Mouse (Mus musculus) MEL (cell line): ENCODE measurements around the gene Yes1. TPM values are rescaled to one million over a fixed set of nuclear protein-coding genes. Genes with fewer than 3 reads are reported as not detected.

Source experiments
- DNase-seq: peaks from one replicate; pipeline ENCODE4 v3.0.0; 2011; ENCODE audit warnings: low read depth, low spot score
- H3K27ac ChIP-seq: 2 replicates; pipeline ENCODE4 v1.5.1; 2012; ENCODE audit warnings: low read depth, mild to moderate bottlenecking, control low read depth, low read length, moderate library complexity; ENCODE audit not compliant: control insufficient read depth
- H3K27me3 ChIP-seq, 2 experiments: fragments of 150-350 bp in 1 of 2; sonication (generic) in 1 of 2; 2 replicates each; pipeline ENCODE4 v1.6.1; 2012; ENCODE audit warnings: low read length in 2 of 2, mild to moderate bottlenecking in 2 of 2, improper control_type of control experiment in 1 of 2, moderate library complexity in 1 of 2; ENCODE audit not compliant: insufficient read depth in 2 of 2, control insufficient read depth in 1 of 2
- H3K36me3 ChIP-seq, 2 experiments: 2 replicates each; pipeline ENCODE4 v1.6.1; 2012 to 2014; ENCODE audit warnings: low read length in 2 of 2, improper control_type of control experiment in 1 of 2, inconsistent platforms in 1 of 2, mild to moderate bottlenecking in 1 of 2; ENCODE audit not compliant: insufficient read depth in 2 of 2, control insufficient read depth in 1 of 2
- H3K4me1 ChIP-seq, 2 experiments: fragments of 150-350 bp in 1 of 2; sonication (generic) in 1 of 2; 2 replicates each; pipeline ENCODE4 v1.6.1; 2012; ENCODE audit warnings: low read length in 2 of 2, improper control_type of control experiment in 1 of 2, mild to moderate bottlenecking in 1 of 2; ENCODE audit not compliant: insufficient read depth in 2 of 2, control insufficient read depth in 1 of 2
- H3K4me3 ChIP-seq, 2 experiments: fragments of 150-350 bp in 1 of 2; sonication (generic) in 1 of 2; 2 replicates each; pipeline ENCODE4 v1.5.1; 2012; ENCODE audit warnings: low read depth in 2 of 2, low read length in 2 of 2, mild to moderate bottlenecking in 2 of 2, moderate library complexity in 2 of 2, control low read depth in 1 of 2, improper control_type of control experiment in 1 of 2; ENCODE audit not compliant: control insufficient read depth in 1 of 2, insufficient read depth in 1 of 2
- H3K79me2 ChIP-seq: 2 replicates; pipeline ENCODE4 v1.6.1; 2012; ENCODE audit warnings: mild to moderate bottlenecking, low read length, moderate library complexity; ENCODE audit not compliant: control insufficient read depth, poor library complexity, insufficient read depth
- H3K9ac ChIP-seq: 2 replicates; pipeline ENCODE4 v1.6.1; 2012; ENCODE audit warnings: low read depth, mild to moderate bottlenecking, control low read depth, low read length, moderate library complexity; ENCODE audit not compliant: control insufficient read depth, poor library complexity, severe bottlenecking
- H3K9me3 ChIP-seq: fragments of 150-350 bp; sonication (generic); replicated peaks from 2 replicates; pipeline ENCODE4 v1.6.1; 2012; ENCODE audit warnings: mild to moderate bottlenecking, low read length, improper control_type of control experiment, moderate library complexity; ENCODE audit not compliant: insufficient read depth
- BHLHE40 ChIP-seq: IDR thresholded peaks from 2 replicates; pipeline ENCODE4 v1.6.1; 2012; ENCODE audit warnings: low read depth, mild to moderate bottlenecking, inconsistent platforms, low read length, improper control_type of control experiment, borderline replicate concordance
- CHD2 ChIP-seq: IDR thresholded peaks from 2 replicates; pipeline ENCODE4 v1.6.1; 2011; ENCODE audit warnings: low read length, improper control_type of control experiment
- CTCF ChIP-seq, 3 experiments: IDR thresholded peaks in 2 of 3; conservative IDR thresholded peaks in 1 of 3; 2 replicates each; pipeline ENCODE4 v1.5.1; 2011 to 2012; ENCODE audit warnings: low read length in 3 of 3, low read depth in 2 of 3, mild to moderate bottlenecking in 2 of 3, improper control_type of control experiment in 1 of 3, inconsistent platforms in 1 of 3, mixed read lengths in 1 of 3, moderate library complexity in 1 of 3; ENCODE audit not compliant: control insufficient read depth in 1 of 3, insufficient read depth in 1 of 3, poor library complexity in 1 of 3, severe bottlenecking in 1 of 3
- E2F4 ChIP-seq: IDR thresholded peaks from 2 replicates; pipeline ENCODE4 v1.6.1; 2011; ENCODE audit warnings: low read depth, low read length, improper control_type of control experiment, borderline replicate concordance
- ETS1 ChIP-seq: IDR thresholded peaks from 2 replicates; pipeline ENCODE4 v1.6.1; 2012; ENCODE audit warnings: low read depth, mild to moderate bottlenecking, inconsistent platforms, low read length, improper control_type of control experiment, moderate library complexity
- JUND ChIP-seq: IDR thresholded peaks from 2 replicates; pipeline ENCODE4 v1.6.1; 2011; ENCODE audit warnings: low read depth, mild to moderate bottlenecking, improper control_type of control experiment, low read length
- MAX ChIP-seq: IDR thresholded peaks from 2 replicates; pipeline ENCODE4 v1.6.1; 2011; ENCODE audit warnings: low read length, improper control_type of control experiment
- MEF2A ChIP-seq: IDR thresholded peaks from 2 replicates; pipeline ENCODE4 v1.6.1; 2014; ENCODE audit warnings: low read depth, mild to moderate bottlenecking, inconsistent platforms, low read length, improper control_type of control experiment; ENCODE audit not compliant: poor library complexity, insufficient replicate concordance, severe bottlenecking; ENCODE audit errors: extremely low read depth
- NELFE ChIP-seq: IDR thresholded peaks from 2 replicates; pipeline ENCODE4 v1.6.1; 2011; ENCODE audit warnings: low read depth, low read length, improper control_type of control experiment
- POLR2A ChIP-seq, 2 experiments: IDR thresholded peaks; 2 replicates each; pipeline ENCODE4 v1.6.1; 2011 to 2012; ENCODE audit warnings: low read length in 2 of 2, mild to moderate bottlenecking in 2 of 2, control low read depth in 1 of 2, improper control_type of control experiment in 1 of 2, low read depth in 1 of 2, moderate library complexity in 1 of 2; ENCODE audit not compliant: control insufficient read depth in 1 of 2, insufficient read depth in 1 of 2, poor library complexity in 1 of 2
- POLR2AphosphoS2 ChIP-seq: IDR thresholded peaks from 2 replicates; pipeline ENCODE4 v1.6.1; 2011; ENCODE audit warnings: low read length, improper control_type of control experiment
- POLR2AphosphoS5 ChIP-seq: IDR thresholded peaks from 2 replicates; pipeline ENCODE4 v1.6.1; 2012; ENCODE audit warnings: low read depth, borderline replicate concordance, mild to moderate bottlenecking, inconsistent platforms, low read length, moderate library complexity, mixed read lengths
- RAD21 ChIP-seq: IDR thresholded peaks from 2 replicates; pipeline ENCODE4 v1.6.1; 2011; ENCODE audit warnings: mild to moderate bottlenecking, low read depth, low read length, improper control_type of control experiment
- RCOR1 ChIP-seq: IDR thresholded peaks from 2 replicates; pipeline ENCODE4 v1.6.1; 2012; ENCODE audit warnings: low read depth, mild to moderate bottlenecking, inconsistent platforms, low read length, improper control_type of control experiment
- SMC3 ChIP-seq: IDR thresholded peaks from 2 replicates; pipeline ENCODE4 v1.6.1; 2011; ENCODE audit warnings: low read depth, low read length, improper control_type of control experiment
- TAL1 ChIP-seq: IDR thresholded peaks from 2 replicates; pipeline ENCODE4 v1.6.1; 2012; ENCODE audit warnings: mild to moderate bottlenecking, inconsistent platforms, low read length, moderate library complexity, mixed read lengths
- TCF12 ChIP-seq: IDR thresholded peaks from 2 replicates; pipeline ENCODE4 v1.6.1; 2014; ENCODE audit warnings: low read depth, mild to moderate bottlenecking, inconsistent platforms, low read length, improper control_type of control experiment, moderate library complexity
- UBTF ChIP-seq: IDR thresholded peaks from 2 replicates; pipeline ENCODE4 v1.6.1; 2012; ENCODE audit warnings: low read depth, mild to moderate bottlenecking, inconsistent platforms, low read length, improper control_type of control experiment, moderate library complexity, borderline replicate concordance; ENCODE audit not compliant: insufficient read depth
- USF1 ChIP-seq: IDR thresholded peaks from 2 replicates; pipeline ENCODE4 v1.6.1; 2014; ENCODE audit warnings: low read depth, mild to moderate bottlenecking, inconsistent platforms, low read length, improper control_type of control experiment, moderate library complexity
- USF2 ChIP-seq, 2 experiments: IDR thresholded peaks; 2 replicates each; pipeline ENCODE4 v1.6.1; 2011 to 2012; ENCODE audit warnings: improper control_type of control experiment in 2 of 2, low read length in 2 of 2, borderline replicate concordance in 1 of 2, inconsistent platforms in 1 of 2, low read depth in 1 of 2, mild to moderate bottlenecking in 1 of 2; ENCODE audit not compliant: insufficient read depth in 1 of 2
- ZC3H11A ChIP-seq: IDR thresholded peaks from 2 replicates; pipeline ENCODE4 v1.6.1; 2012; ENCODE audit warnings: low read depth, mild to moderate bottlenecking, inconsistent platforms, low read length, improper control_type of control experiment
- ZKSCAN1 ChIP-seq: IDR thresholded peaks from 2 replicates; pipeline ENCODE4 v1.6.1; 2012; ENCODE audit warnings: low read depth, mild to moderate bottlenecking, inconsistent platforms, low read length, improper control_type of control experiment, moderate library complexity
- polyA plus RNA-seq, 2 experiments: library from polyadenylated mRNA; stranded (reverse) in 1 of 2; unstranded in 1 of 2; fragments of >175 nt in 1 of 2; fragments of >200 nt in 1 of 2; gene quantifications; 2 replicates each; pipeline versions ENCODE4 v1.2.1 to v1.2.4; 2012; ENCODE audit warnings: low replicate concordance in 2 of 2, low read depth in 1 of 2; ENCODE audit not compliant: insufficient read length in 2 of 2, insufficient read depth in 1 of 2, missing spikeins in 1 of 2
- total RNA-seq: library from RNA; depleted of rRNA; stranded (reverse); fragments of 300-350 nt; gene quantifications from 2 replicates; pipeline ENCODE4 v1.2.3, GENCODE M21; 2012

Gene Yes1
- total and polyA plus RNA-seq, 3 experiments = not detected

DNA sequence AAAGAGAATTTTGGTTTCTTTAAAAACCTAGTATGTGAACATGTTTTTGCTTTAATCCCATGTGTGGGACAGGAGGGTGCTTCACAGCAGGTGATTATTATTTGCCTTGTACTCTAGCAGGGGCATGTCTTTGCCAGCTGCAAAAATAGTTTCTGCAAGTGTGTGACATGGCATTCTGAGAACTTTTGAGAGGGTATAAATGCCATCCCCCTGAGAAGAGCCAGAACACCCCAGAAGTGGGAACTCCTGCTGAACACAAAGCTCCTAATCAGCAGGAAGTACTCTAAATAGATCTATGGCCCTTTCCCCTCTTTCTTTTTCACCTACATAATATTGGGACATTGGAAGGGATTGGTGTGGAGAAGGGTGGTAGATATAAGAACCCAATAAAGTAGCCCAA, 22.2 kb downstream of the Yes1 start:
- H3K36me3 ChIP-seq = no peaks in the 10 kb centered on the region
- no peak overlapping the region for H3K27ac ChIP-seq
- no peaks in the 10 kb centered on the region for H3K4me1 ChIP-seq
- no peak overlapping the region for H3K4me3 ChIP-seq
- TF ChIP-seq POLR2A (IDR thresholded peaks at IDR 0.05; ENCODE audit: control insufficient read depth in 1 of 2, insufficient read depth in 1 of 2, low read depth in 1 of 2, low read length in 2 of 2, poor library complexity in 1 of 2) (no peak), ETS1 (no peak), JUND (no peak), UBTF (no peak), E2F4 (no peak), ZKSCAN1 (no peak), RAD21 (no peak), RCOR1 (no peak), USF1 (no peak), MEF2A (no peak), POLR2AphosphoS5 (no peak), POLR2AphosphoS2 (no peak), NELFE (no peak)
- no peak overlapping the region for H3K9ac ChIP-seq
- H3K27me3 ChIP-seq = peaks cover 0 to 3% of the 10 kb centered on the region in 2 experiments; a peak in 3 of 4 replicates
- no peaks in the 10 kb centered on the region for H3K9me3 ChIP-seq
- no peaks in the 10 kb centered on the region for H3K79me2 ChIP-seq
- no peak for DNase-seq

DNA sequence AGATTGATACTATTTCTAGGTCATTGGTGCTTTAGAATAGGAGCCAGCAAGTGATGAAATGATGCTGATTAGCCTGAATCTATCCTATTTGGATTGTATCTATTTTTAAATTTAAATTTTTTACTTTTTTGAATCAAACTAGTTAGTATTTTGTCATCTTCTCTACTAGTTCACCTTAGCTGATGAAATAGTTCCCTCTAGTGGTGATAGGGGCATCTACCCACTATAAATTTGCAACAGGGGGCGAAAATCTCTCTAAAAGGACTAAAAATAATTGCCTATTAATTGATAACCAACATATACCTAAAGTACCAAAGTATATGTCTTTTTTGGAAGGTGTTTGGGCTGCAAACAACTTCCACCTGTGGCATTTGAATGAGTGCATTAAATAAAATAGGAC, 46.4 kb downstream of the Yes1 start:
- DNase-seq = peak; percentile 44
- no peaks in the 10 kb centered on the region for H3K79me2 ChIP-seq
- H3K9me3 ChIP-seq = no peaks in the 10 kb centered on the region
- H3K27ac ChIP-seq = no peak overlapping the region
- TF ChIP-seq SMC3 (peak; percentile 72), USF2 (IDR thresholded peaks at IDR 0.05; ENCODE audit: borderline replicate concordance in 1 of 2, insufficient read depth in 1 of 2, low read depth in 1 of 2, low read length in 2 of 2) (no peak), ZC3H11A (peak; percentile 67), CTCF (IDR thresholded peaks at IDR 0.05 in 2 of 3, conservative IDR thresholded peaks at IDR 0.05 in 1 of 3; ENCODE audit: control insufficient read depth in 1 of 3, insufficient read depth in 1 of 3, low read depth in 2 of 3, low read length in 3 of 3, poor library complexity in 1 of 3, severe bottlenecking in 1 of 3) (peak; percentile 3 to 86 (median 44); a peak in 4 of 6 replicates), CHD2 (no peak), TAL1 (no peak), ETS1 (no peak), RAD21 (peak; percentile 94), BHLHE40 (0 out of 2 replicates have a peak, but pooled peaks have one; percentile 20), POLR2A (IDR thresholded peaks at IDR 0.05; ENCODE audit: control insufficient read depth in 1 of 2, insufficient read depth in 1 of 2, low read depth in 1 of 2, low read length in 2 of 2, poor library complexity in 1 of 2) (no peak), MAX (no peak), MEF2A (no peak), POLR2AphosphoS2 (no peak), TCF12 (no peak), RCOR1 (no peak)
- no peak overlapping the region for H3K9ac ChIP-seq
- H3K27me3 ChIP-seq = peaks cover 5 to 19% of the 10 kb centered on the region in 2 experiments
- H3K4me3 ChIP-seq = no peak overlapping the region
- H3K36me3 ChIP-seq = no peaks in the 10 kb centered on the region
- H3K4me1 ChIP-seq = peaks cover 0 to 4% of the 10 kb centered on the region in 2 experiments; a peak in 1 of 4 replicates
